Mouse (Mus musculus) kidney, adult 2 months (tissue): ENCODE measurements at regions not wholly inside any gene's neighbourhood (a gene's known extent, or its start where the extent isn't known, plus 50 kb on each side); places are given as distances from the start of the nearest gene placed in this dataset.

Experiments
- DNase-seq: peaks from one replicate; pipeline ENCODE4 v3.0.0; 2021
- H3K27ac ChIP-seq: fragments of 200-500 bp; 2 replicates; pipeline ENCODE4 v1.5.1; 2012; ENCODE audit warnings: low read depth, low read length, control low read depth, inconsistent platforms; ENCODE audit not compliant: insufficient read depth
- H3K27me3 ChIP-seq: fragments of 200-500 bp; replicated peaks from 2 replicates; pipeline ENCODE4 v1.6.1; 2012; ENCODE audit warnings: mild to moderate bottlenecking, moderate library complexity, low read length, inconsistent platforms; ENCODE audit not compliant: control insufficient read depth, insufficient read depth
- H3K36me3 ChIP-seq: fragments of 200-500 bp; 2 replicates; pipeline ENCODE4 v1.6.1; 2012; ENCODE audit warnings: mild to moderate bottlenecking, moderate library complexity, low read length, inconsistent platforms; ENCODE audit not compliant: control insufficient read depth, insufficient read depth
- H3K4me1 ChIP-seq: fragments of 200-500 bp; 2 replicates; pipeline ENCODE4 v1.6.1; 2011; ENCODE audit warnings: low read length; ENCODE audit not compliant: control insufficient read depth, insufficient read depth
- H3K4me3 ChIP-seq: fragments of 200-500 bp; 2 replicates; pipeline ENCODE4 v1.5.1; 2011; ENCODE audit warnings: mild to moderate bottlenecking, low read depth, low read length, control low read depth; ENCODE audit not compliant: insufficient read depth
- CTCF ChIP-seq: fragments of 200-500 bp; conservative IDR thresholded peaks from 2 replicates; pipeline ENCODE4 v1.5.1; 2011; ENCODE audit warnings: low read depth, mild to moderate bottlenecking, control low read depth, low read length, moderate library complexity, mixed read lengths; ENCODE audit not compliant: insufficient read depth, insufficient read length
- POLR2A ChIP-seq: fragments of 200-500 bp; IDR thresholded peaks from one replicate; pipeline ENCODE4 v1.6.1; 2011; ENCODE audit warnings: low read depth, low read length, control low read depth
- WGBS: fragments of 180-500 bp; shearing (Covaris S2); methylation state at CpG from one replicate; pipeline ENCODE4 v1.1.7; 2018; 5-methylcytosine and 5-hydroxymethylcytosine counted together

- H3K27me3 ChIP-seq: no peaks in the 10 kb centered on the region
- no peak for TF ChIP-seq CTCF
- no peak for TF ChIP-seq POLR2A
- H3K4me3 ChIP-seq: no peak overlapping the region
- no peak overlapping the region for H3K27ac ChIP-seq
- H3K4me1 ChIP-seq: no peaks in the 10 kb centered on the region
- no peaks in the 10 kb centered on the region for H3K36me3 ChIP-seq
- DNase-seq: no peak
- WGBS: 95% methylated on average over 2 of the region's 2 CpGs
These were observed 599.2 kb downstream of the Pard3 start for GRCm38 (mm10) chr8:127662776-127663499.

- TF ChIP-seq POLR2A: no peak
- no peak for TF ChIP-seq CTCF
- Histone ChIP-seq H3K36me3 (no peaks in the 10 kb centered on the region), H3K4me3 (no peak overlapping the region), H3K4me1 (no peaks in the 10 kb centered on the region), H3K27ac (no peak overlapping the region), H3K27me3 (no peaks in the 10 kb centered on the region)
- WGBS: 66% methylated on average over 2 of the region's 2 CpGs
- DNase-seq: no peak
These were observed 602.9 kb downstream of the Pard3 start for GRCm38 (mm10) chr8:127666606-127667005.

- Histone ChIP-seq H3K4me3 (no peak overlapping the region), H3K4me1 (no peaks in the 10 kb centered on the region), H3K36me3 (no peaks in the 10 kb centered on the region), H3K27ac (no peak overlapping the region), H3K27me3 (no peaks in the 10 kb centered on the region)
- TF ChIP-seq POLR2A: no peak
- no peak for TF ChIP-seq CTCF
- DNase-seq: no peak
- WGBS: 58% methylated on average over 2 of the region's 2 CpGs
These were observed 605.3 kb downstream of the Pard3 start for GRCm38 (mm10) chr8:127668991-127669390.

DNA sequence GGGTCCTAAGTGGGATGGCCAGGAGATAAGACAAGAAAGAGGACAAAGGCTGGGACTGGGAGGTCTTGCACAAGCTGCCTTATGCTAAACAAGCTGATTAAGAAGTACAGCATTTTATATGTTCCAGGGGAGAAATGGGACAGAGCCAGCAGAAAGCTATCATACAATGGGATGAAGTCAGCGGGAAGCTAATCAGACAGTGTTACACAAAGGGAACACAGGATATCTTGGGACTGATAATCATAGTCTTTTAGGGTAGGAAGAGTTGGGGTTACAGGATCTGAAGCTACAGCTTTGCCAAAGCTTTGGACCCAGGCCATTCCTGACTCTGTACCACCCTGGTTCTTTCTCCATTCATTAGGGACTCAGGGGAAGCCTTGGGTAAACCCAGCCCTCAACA is 610.4 kb downstream of the Pard3 start:
- WGBS: 88% methylated on average over 1 of the region's 1 CpGs
- no peaks in the 10 kb centered on the region for H3K27me3 ChIP-seq
- H3K4me3 ChIP-seq: no peak overlapping the region
- no peaks in the 10 kb centered on the region for H3K4me1 ChIP-seq
- DNase-seq: no peak
- no peak for TF ChIP-seq CTCF
- no peak for TF ChIP-seq POLR2A
- H3K36me3 ChIP-seq: no peaks in the 10 kb centered on the region
- no peak overlapping the region for H3K27ac ChIP-seq

DNA sequence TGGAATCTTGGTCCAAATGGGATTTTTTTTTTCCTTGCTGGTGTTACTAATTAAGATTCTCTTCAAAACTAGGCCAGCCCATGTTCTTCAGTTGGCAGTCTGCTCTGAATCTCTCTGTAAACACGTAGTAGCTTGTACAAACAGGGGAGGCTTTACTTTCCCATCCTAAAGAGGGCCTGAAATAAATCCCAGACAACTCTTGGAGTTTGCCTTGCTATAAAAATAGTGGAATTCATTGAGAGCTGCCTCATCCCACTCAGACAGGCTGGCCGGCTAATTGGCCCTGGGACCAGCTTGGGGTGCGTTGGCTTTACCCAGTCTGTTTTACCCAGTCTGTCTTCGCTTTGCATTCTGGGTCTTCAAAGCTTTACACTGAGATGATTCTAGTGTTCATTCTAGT is 611.7 kb downstream of the Pard3 start:
- Histone ChIP-seq H3K36me3 (no peaks in the 10 kb centered on the region), H3K4me3 (no peak overlapping the region), H3K4me1 (no peaks in the 10 kb centered on the region), H3K27me3 (no peaks in the 10 kb centered on the region), H3K27ac (no peak overlapping the region)
- 85% methylated on average over 4 of the region's 4 CpGs for WGBS
- no peak for TF ChIP-seq POLR2A
- no peak for DNase-seq

DNA sequence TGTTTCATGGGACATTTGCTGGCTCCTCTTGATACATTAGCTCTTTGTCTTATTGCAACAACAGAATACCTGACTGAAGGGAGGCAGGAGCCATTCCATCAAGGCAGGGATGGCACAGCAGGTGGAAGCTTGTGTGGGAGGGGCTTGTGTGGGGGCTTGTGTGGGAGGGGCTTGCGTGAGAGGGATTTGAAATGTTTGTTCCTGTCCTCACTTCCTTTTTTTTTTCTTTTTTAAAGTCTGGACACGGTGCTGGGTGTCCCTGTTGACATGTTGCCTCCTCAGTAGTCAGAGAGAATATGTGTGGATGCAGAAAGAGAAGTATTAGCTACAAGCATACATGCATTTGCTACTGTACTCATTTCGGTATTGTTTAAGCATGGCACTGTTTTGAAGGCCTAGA is 616.5 kb downstream of the Pard3 start:
- no peaks in the 10 kb centered on the region for H3K27me3 ChIP-seq
- H3K36me3 ChIP-seq: no peaks in the 10 kb centered on the region
- H3K4me3 ChIP-seq: no peak overlapping the region
- DNase-seq: no peak
- H3K4me1 ChIP-seq: no peaks in the 10 kb centered on the region
- H3K27ac ChIP-seq: no peak overlapping the region
- TF ChIP-seq POLR2A (no peak), CTCF (no peak)
- WGBS: 76% methylated on average over 3 of the region's 3 CpGs

GRCm38 (mm10) chr8:127684213-127684612 is 620.5 kb downstream of the Pard3 start:
- H3K4me3 ChIP-seq: no peak overlapping the region
- H3K4me1 ChIP-seq: no peaks in the 10 kb centered on the region
- H3K36me3 ChIP-seq: no peaks in the 10 kb centered on the region
- DNase-seq: no peak
- no peak overlapping the region for H3K27ac ChIP-seq
- 53% methylated on average over 5 of the region's 5 CpGs for WGBS
- H3K27me3 ChIP-seq: no peaks in the 10 kb centered on the region
- no peak for TF ChIP-seq POLR2A
- TF ChIP-seq CTCF: no peak
